Mouse (Mus musculus): ENCODE data around the gene Tut4.

Tut4 gene

DNA sequence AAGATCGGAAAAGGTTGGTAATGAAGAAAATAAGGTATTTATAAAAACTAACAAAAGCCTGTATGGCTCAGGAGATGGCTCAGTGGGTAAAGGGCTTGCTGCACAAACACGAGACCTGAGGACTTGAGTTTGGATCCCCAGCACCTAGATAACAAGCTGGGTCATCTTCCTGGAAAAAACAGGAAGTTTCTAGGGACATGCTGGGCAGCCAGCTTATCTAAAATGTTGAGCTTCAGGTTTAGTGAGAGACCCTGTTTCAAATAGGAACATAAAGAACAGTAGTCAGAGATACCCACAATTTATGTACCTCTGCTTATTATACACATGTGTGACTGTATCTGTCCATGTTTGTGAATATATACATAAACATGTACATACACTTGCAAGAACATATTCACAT lies 43.8 kb downstream of the Tut4 start:
- no peak for DNase-seq (ENCODE audit: low spot score in 2 of 2)

DNA sequence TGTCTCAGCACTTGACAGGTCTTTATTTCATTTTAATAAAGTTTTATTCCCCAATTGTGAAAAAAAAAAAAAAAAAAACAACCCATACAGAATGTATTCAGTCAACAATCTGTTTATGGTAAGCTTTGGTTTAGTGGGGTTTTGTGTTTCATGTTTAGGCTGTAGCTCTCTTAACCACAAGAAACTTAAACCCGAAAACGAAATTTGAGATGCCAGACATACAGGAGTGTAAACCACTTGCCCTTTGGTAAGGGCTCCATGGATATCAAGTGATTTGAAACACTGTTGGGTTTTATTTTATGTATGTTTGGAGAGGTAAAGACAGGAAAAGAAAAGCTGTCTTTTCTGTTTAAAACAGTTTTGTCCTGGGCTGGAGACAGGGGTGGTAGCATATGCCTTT lies 80.5 kb downstream of the Tut4 start:
- DNase-seq (ENCODE audit: low spot score in 2 of 2), result no peak

DNA sequence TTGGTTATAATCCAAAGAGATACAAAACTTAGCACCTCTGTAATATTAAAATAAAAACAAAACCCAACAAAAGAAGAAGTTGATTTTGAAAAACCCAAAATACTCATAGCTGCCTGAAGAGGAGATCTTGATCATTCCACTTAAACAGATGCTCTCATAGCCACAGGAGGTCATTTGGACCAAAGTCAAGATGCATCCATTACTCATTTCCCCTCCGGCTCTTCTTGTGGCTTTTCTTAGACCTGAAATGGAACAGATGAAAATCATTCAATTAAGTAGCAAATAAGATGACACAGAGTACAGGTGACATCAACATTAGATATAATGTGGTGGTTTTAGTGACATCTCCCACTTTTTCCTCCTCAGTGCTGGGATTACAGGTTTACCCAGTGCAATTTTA lies 105.8 kb downstream of the Tut4 start:
- no peak for DNase-seq (ENCODE audit: low spot score in 2 of 2)

DNA sequence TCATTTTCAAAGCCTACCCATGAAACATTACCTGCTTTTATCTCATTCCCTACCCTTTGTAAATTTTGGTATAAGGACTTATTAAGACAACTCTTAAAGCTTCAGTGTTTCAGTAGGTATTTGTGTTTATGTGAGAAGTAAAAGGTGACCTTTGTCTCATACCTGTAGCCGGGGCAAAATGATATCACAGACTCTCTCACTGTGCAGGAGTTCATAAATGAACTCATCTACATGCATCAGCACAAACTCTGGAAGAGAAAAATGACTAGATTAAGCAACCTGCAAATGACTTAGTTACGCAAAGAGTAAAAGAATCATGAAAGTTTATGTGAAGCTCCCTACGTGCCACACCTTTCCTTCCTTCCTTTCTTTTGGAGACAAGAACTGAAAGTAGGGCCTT lies 113.4 kb downstream of the Tut4 start:
- no peak for DNase-seq (ENCODE audit: low spot score in 2 of 2)

DNA sequence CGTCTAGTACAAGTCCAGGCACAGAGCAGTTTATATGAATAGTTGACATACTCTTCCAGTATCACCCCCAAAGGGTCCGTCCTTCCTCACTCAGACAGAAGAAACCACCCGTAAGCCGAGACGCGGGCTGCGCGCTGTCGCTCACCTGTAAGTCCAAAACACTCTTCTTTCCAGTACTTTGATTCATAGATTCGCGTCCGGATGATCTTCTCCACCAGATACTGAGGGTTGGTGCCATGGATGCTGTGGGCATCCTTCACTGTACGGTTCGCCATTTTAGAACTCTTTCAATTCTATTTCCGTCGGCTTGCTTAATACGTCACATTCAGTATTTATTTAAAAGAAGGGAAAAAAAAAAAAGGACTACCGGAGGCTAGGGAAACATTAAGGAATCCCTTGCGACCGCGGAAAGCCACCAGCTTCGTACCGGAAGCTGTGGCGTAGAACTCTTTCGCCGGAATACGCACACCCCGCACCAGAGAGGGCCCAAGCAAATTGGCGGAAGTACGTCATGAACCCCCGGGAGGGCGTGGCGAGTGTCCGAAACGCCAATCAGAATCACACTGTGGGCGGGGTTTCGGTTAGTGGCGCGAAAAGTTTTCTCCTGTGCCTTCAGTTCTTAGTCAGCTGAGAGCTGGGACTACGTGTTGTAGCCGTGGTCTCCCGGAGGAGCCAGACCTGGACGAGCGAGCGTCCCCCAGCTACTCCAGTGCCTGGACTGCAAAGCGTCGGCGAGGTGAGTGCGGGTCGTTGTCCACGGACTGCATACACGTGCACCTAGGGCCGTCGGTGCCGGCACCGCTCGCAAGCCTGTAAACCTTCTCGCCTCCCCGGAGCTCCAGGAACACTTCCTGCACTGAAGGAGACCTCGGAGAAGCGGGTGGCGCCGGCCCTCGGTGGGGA lies 119.9 kb downstream of the Tut4 start, which contains the start of the genes Prpf38a and Orc1:
Gene Prpf38a, minus strand, starts transcription at position 497 of the 903 bp plus-strand sequence.
Gene Orc1, plus strand, starts transcription at position 584 of the 903 bp plus-strand sequence.
- DNase-seq (ENCODE audit: low spot score in 2 of 2), result peak; percentile 88 to 97

DNA sequence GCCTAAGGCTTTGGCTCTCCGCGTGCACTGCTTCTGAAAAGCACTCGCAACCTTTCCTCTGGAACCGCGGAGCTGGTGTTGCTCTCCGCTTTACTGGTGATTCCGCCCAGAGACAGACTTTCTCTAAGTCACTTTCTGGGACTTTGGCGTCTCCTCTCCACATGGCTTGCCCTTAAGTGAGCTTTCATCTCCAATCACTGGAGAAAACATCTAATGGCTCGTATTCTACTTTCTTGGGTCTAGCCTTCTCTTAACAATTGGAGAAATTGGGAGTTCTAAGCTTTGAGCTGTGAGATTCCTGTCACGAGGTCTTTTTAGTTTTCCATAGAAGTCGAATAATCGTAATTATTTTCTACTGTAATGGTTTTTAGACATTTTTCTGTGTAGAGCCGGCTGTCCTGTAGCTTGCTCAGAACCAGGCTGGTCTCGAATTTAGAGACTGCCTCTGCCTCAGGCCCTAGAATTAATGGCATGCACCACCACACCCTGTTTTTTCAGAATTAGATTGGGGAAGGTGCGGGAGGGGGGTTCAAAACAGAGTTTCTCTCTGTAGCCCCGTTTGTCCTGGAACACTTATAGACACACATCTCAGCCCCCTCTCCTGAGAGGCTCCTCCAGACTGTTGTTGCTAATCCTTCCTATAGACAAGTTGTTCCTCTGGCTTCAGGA lies 120.7 kb downstream of the Tut4 start:
- no peak for DNase-seq (ENCODE audit: low spot score in 2 of 2)

DNA sequence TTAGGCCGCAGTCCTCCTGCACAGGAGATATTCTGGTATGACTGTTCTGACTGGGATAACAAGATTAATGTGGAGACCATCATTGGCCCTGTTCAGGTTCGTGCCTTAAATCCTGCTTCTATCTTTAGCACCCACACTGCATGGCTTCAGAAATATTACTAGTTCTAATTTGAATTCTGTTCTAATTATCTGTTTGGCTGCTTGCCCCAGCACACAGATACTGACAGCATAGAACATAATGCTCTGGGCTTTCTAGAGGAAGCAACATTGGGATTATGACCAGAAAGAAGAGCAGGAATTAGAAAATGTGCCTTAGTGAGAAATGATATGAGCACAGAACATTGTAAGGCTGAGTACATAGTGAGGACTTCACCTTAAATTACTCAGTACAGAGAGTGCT lies 134.2 kb downstream of the Tut4 start:
- DNase-seq (ENCODE audit: low spot score in 2 of 2), result no peak

DNA sequence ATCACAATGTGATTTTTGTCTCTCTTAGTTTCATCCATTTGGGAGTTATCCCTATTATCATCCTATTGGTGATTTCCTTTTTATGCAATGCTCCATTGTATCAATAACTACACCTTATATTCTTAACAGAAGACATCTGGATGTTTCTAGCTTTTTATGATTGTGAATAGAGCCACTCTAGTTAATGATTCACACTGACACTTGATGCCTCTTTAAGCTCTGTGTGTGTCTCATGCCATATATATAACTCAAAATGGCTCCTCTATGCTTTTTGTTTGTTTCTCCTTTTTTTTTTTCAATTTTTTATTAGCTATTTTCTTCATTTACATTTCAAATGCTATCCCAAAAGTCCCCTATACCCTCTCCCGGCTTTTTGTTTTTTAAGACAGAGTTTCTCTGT lies 136.6 kb downstream of the Tut4 start:
- no peak for DNase-seq (ENCODE audit: low spot score in 2 of 2)

DNA sequence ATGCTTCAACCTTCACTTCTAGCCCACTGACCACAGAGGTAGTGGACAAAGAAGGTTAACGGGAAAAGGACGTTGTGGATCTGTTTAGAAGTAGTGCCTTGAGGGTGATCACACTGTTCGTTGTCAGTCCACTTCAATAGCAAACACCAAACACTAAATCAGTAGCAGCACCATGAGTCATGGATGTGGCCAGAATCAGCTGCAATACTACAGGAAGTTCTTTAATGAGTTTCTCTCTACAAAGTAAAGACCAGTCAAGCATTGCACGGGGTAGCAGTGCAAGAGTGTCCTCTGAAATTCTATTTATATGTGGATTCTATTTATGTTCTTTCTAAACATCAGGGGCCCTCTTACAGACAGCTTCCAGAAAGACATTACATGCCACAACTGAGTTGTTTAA lies 139.1 kb downstream of the Tut4 start:
- no peak for DNase-seq (ENCODE audit: low spot score in 2 of 2)

DNA sequence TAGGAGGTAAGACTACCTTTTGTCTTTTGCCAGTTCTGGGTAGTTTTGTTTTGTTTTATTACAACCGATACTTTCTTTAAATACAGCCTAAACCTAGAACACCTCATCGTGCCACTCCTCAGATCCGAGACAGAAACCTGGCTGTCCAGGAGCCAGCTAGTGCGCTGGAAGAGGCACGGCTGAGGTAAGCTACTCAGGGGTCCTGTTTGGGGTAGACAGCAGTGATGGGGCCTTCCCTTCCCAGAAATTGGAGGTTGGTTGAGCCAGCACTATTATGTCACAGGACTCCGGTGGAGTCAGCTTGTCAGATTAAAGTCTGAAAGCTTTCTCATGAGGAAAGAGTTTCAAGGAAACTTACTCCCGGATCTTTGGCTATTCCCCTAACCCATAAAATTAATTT lies 142.6 kb downstream of the Tut4 start:
- no peak for DNase-seq (ENCODE audit: low spot score in 2 of 2)

DNA sequence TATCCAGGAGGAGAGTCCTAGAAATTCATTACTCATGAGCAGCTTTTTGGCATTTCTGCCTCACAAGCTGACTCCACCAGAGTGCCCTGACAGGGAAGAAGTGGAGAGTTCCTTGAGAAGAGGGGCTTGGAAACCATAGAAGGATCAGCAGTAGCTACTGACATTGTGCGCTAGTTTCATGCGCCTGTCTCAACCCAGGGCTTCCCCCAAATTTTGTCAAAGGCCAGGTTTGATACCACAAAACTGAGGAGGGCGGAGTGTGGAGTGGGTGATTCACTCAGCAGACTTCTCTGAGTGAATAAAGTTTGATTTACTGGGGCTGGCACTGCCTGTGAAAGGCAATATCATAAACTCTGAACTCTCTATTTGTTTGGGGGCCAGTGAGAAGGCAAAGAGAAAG lies 149.4 kb downstream of the Tut4 start:
- DNase-seq (ENCODE audit: low spot score in 2 of 2), result no peak
